Mouse (Mus musculus): ENCODE data around the gene Adamtsl3. TPM values are rescaled to one million over a fixed set of nuclear protein-coding genes. Genes with fewer than 3 reads are reported as not detected.

The Adamtsl3 gene
- polyA plus RNA-seq, 1 experiment, result 0.34 TPM

DNA sequence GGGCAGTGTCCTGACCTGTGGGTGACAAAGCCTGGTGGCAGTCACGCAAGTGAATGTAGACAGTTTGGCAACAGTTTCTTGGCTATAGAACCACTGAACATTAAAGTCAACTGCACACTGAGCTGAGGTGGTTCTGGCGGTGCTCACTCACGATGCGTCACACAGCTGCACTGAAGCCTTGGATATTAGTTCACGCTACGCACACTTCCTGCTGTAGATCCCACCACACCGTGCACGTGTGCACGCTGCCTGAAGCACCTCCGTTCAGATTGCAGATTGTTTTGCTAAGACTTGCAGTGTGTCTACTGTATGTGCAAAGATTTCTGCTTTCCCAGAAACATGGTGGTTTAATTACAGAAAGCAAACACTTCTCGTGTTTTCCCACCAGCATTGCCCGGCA lies 17.0 kb upstream of the Adamtsl3 start:
- Histone ChIP-seq H3K9me3 (replicated peaks; ENCODE audit: control insufficient read depth, insufficient read depth, low read length, poor library complexity, severe bottlenecking) (no peaks in the 10 kb centered on the region), H3K27ac (ENCODE audit: insufficient read depth, low read length) (no peak overlapping the region), H3K9ac (ENCODE audit: low read depth, poor library complexity, severe bottlenecking) (no peak overlapping the region), H3K36me3 (ENCODE audit: control insufficient read depth, insufficient read depth, low read length, poor library complexity, severe bottlenecking) (no peaks in the 10 kb centered on the region), H3K4me3 (ENCODE audit: low read depth, low read length) (no peak overlapping the region), H3K4me1 (ENCODE audit: control insufficient read depth, insufficient read depth, low read length) (no peaks in the 10 kb centered on the region), H3K27me3 (ENCODE audit: control insufficient read depth, insufficient read depth, low read length, poor library complexity, severe bottlenecking) (no peaks in the 10 kb centered on the region; the same call in 1 of the 2 replicates)
- TF ChIP-seq EP300 (IDR thresholded peaks at IDR 0.05; ENCODE audit: insufficient read depth, low read depth, low read length) (no peak), CTCF (IDR thresholded peaks at IDR 0.05; ENCODE audit: low read depth, low read length) (no peak), POLR2A (IDR thresholded peaks at IDR 0.05; ENCODE audit: insufficient read depth, low read length) (no peak)

GRCm38 (mm10) chr7:82326616-82327015 lies 8.9 kb upstream of the Adamtsl3 start:
- TF ChIP-seq CTCF (IDR thresholded peaks at IDR 0.05; ENCODE audit: low read depth, low read length) (no peak), POLR2A (IDR thresholded peaks at IDR 0.05; ENCODE audit: insufficient read depth, low read length) (no peak)
- H3K36me3 ChIP-seq (ENCODE audit: control insufficient read depth, insufficient read depth, low read length, poor library complexity, severe bottlenecking), result no peaks in the 10 kb centered on the region
- H3K9ac ChIP-seq (ENCODE audit: low read depth, poor library complexity, severe bottlenecking), result no peak overlapping the region
- no peaks in the 10 kb centered on the region for H3K4me1 ChIP-seq (ENCODE audit: control insufficient read depth, insufficient read depth, low read length)
- no peaks in the 10 kb centered on the region; the same call in 1 of the 2 replicates for H3K27me3 ChIP-seq (ENCODE audit: control insufficient read depth, insufficient read depth, low read length, poor library complexity, severe bottlenecking)
- no peaks in the 10 kb centered on the region for H3K9me3 ChIP-seq (replicated peaks; ENCODE audit: control insufficient read depth, insufficient read depth, low read length, poor library complexity, severe bottlenecking)
- H3K27ac ChIP-seq (ENCODE audit: insufficient read depth, low read length), result no peak overlapping the region
- no peak overlapping the region for H3K4me3 ChIP-seq (ENCODE audit: low read depth, low read length)

DNA sequence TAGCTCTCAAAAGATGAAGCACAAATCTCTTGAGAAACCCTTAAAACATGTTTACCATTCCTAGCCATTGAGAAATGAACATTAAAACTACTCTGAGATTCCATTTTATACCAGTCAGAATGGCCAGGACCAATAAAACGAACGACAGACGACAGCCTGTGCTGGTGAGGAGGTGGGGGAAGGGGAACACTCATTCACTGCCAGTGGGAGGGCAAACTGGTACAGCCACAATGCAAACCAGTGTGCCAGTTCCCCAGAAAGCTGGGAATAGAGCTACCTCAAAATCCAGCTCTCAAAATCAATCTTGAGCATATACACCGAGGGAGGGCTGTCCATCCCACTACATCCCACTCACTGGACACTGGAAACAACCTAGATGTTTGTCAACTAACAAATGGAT lies 8.3 kb upstream of the Adamtsl3 start:
- Histone ChIP-seq H3K36me3 (ENCODE audit: control insufficient read depth, insufficient read depth, low read length, poor library complexity, severe bottlenecking) (no peaks in the 10 kb centered on the region), H3K27ac (ENCODE audit: insufficient read depth, low read length) (no peak overlapping the region), H3K9me3 (replicated peaks; ENCODE audit: control insufficient read depth, insufficient read depth, low read length, poor library complexity, severe bottlenecking) (no peaks in the 10 kb centered on the region), H3K27me3 (ENCODE audit: control insufficient read depth, insufficient read depth, low read length, poor library complexity, severe bottlenecking) (no peaks in the 10 kb centered on the region; the same call in 1 of the 2 replicates), H3K4me3 (ENCODE audit: low read depth, low read length) (no peak overlapping the region), H3K9ac (ENCODE audit: low read depth, poor library complexity, severe bottlenecking) (no peak overlapping the region), H3K4me1 (ENCODE audit: control insufficient read depth, insufficient read depth, low read length) (no peaks in the 10 kb centered on the region)
- TF ChIP-seq EP300 (IDR thresholded peaks at IDR 0.05; ENCODE audit: insufficient read depth, low read depth, low read length) (no peak), CTCF (IDR thresholded peaks at IDR 0.05; ENCODE audit: low read depth, low read length) (no peak), POLR2A (IDR thresholded peaks at IDR 0.05; ENCODE audit: insufficient read depth, low read length) (no peak)

DNA sequence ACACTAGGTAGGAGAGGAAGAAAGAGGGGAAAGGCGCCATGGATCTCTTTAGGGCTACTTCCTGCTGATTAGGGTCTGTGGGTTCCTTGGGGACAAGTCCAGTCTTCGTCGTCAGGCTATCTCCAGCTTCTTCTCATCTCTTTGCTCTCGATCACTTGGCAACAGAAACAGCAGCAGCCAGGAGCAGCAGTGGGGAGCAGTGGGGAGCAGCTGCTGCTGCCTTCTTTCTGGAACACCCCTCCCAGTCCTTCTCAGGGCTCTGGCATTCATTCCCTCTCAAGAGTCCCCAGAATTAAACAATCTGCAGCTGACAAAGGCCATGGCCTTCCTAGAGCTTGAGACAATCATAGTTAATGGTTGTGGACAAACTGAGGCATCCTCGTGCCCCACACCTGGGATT lies 7.6 kb upstream of the Adamtsl3 start:
- no peak overlapping the region for H3K9ac ChIP-seq (ENCODE audit: low read depth, poor library complexity, severe bottlenecking)
- H3K9me3 ChIP-seq (replicated peaks; ENCODE audit: control insufficient read depth, insufficient read depth, low read length, poor library complexity, severe bottlenecking), result no peaks in the 10 kb centered on the region
- no peak for TF ChIP-seq CTCF (IDR thresholded peaks at IDR 0.05; ENCODE audit: low read depth, low read length)
- TF ChIP-seq POLR2A (IDR thresholded peaks at IDR 0.05; ENCODE audit: insufficient read depth, low read length), result no peak
- no peak for TF ChIP-seq EP300 (IDR thresholded peaks at IDR 0.05; ENCODE audit: insufficient read depth, low read depth, low read length)
- no peak overlapping the region for H3K4me3 ChIP-seq (ENCODE audit: low read depth, low read length)
- H3K27ac ChIP-seq (ENCODE audit: insufficient read depth, low read length), result no peak overlapping the region
- H3K27me3 ChIP-seq (ENCODE audit: control insufficient read depth, insufficient read depth, low read length, poor library complexity, severe bottlenecking), result no peaks in the 10 kb centered on the region; the same call in 1 of the 2 replicates
- no peaks in the 10 kb centered on the region for H3K36me3 ChIP-seq (ENCODE audit: control insufficient read depth, insufficient read depth, low read length, poor library complexity, severe bottlenecking)
- no peaks in the 10 kb centered on the region for H3K4me1 ChIP-seq (ENCODE audit: control insufficient read depth, insufficient read depth, low read length)

DNA sequence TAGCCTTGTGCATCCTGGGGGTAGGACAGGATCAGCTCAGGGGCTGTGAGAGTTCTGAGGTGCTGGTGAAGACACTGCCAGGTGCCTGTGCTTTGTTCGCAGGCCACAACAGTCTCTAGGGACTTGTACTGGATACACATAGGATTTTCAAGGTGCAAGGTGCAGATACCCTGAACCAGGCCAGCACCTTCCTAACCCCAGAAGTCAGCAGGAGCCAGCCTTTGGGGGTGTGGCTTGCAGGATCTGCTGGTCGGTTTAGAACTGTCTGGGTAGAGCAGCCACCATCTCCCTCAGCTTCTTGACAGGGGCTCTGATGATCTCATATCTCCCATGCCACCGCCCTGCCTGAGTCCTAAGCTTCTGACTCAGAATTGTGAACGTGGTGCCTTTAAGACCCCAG lies 5.7 kb upstream of the Adamtsl3 start:
- no peak for TF ChIP-seq CTCF (IDR thresholded peaks at IDR 0.05; ENCODE audit: low read depth, low read length)
- TF ChIP-seq EP300 (IDR thresholded peaks at IDR 0.05; ENCODE audit: insufficient read depth, low read depth, low read length), result no peak
- TF ChIP-seq POLR2A (IDR thresholded peaks at IDR 0.05; ENCODE audit: insufficient read depth, low read length), result no peak
- Histone ChIP-seq H3K4me3 (ENCODE audit: low read depth, low read length) (no peak overlapping the region), H3K27ac (ENCODE audit: insufficient read depth, low read length) (no peak overlapping the region), H3K9me3 (replicated peaks; ENCODE audit: control insufficient read depth, insufficient read depth, low read length, poor library complexity, severe bottlenecking) (no peaks in the 10 kb centered on the region), H3K27me3 (ENCODE audit: control insufficient read depth, insufficient read depth, low read length, poor library complexity, severe bottlenecking) (no peaks in the 10 kb centered on the region; the same call in 1 of the 2 replicates), H3K36me3 (ENCODE audit: control insufficient read depth, insufficient read depth, low read length, poor library complexity, severe bottlenecking) (no peaks in the 10 kb centered on the region), H3K9ac (ENCODE audit: low read depth, poor library complexity, severe bottlenecking) (no peak overlapping the region), H3K4me1 (ENCODE audit: control insufficient read depth, insufficient read depth, low read length) (no peaks in the 10 kb centered on the region)

GRCm38 (mm10) chr7:82330860-82331259 lies 4.6 kb upstream of the Adamtsl3 start:
- no peaks in the 10 kb centered on the region for H3K9me3 ChIP-seq (replicated peaks; ENCODE audit: control insufficient read depth, insufficient read depth, low read length, poor library complexity, severe bottlenecking)
- H3K27me3 ChIP-seq (ENCODE audit: control insufficient read depth, insufficient read depth, low read length, poor library complexity, severe bottlenecking), result peaks cover 5% of the 10 kb centered on the region
- no peak for TF ChIP-seq POLR2A (IDR thresholded peaks at IDR 0.05; ENCODE audit: insufficient read depth, low read length)
- TF ChIP-seq EP300 (IDR thresholded peaks at IDR 0.05; ENCODE audit: insufficient read depth, low read depth, low read length), result no peak
- TF ChIP-seq CTCF (IDR thresholded peaks at IDR 0.05; ENCODE audit: low read depth, low read length), result no peak
- no peak overlapping the region for H3K27ac ChIP-seq (ENCODE audit: insufficient read depth, low read length)
- no peaks in the 10 kb centered on the region for H3K36me3 ChIP-seq (ENCODE audit: control insufficient read depth, insufficient read depth, low read length, poor library complexity, severe bottlenecking)
- no peak overlapping the region for H3K4me3 ChIP-seq (ENCODE audit: low read depth, low read length)
- H3K9ac ChIP-seq (ENCODE audit: low read depth, poor library complexity, severe bottlenecking), result no peak overlapping the region
- no peaks in the 10 kb centered on the region for H3K4me1 ChIP-seq (ENCODE audit: control insufficient read depth, insufficient read depth, low read length)

All from ES-Bruce4 (cell line).